Mouse (Mus musculus) G1E (cell line): ENCODE measurements around the gene Gabbr2.

Experiments used
- CTCF ChIP-seq: IDR thresholded peaks from 2 replicates; pipeline ENCODE4 v1.5.1; 2012; ENCODE audit warnings: low read depth, low read length, inconsistent platforms, mixed read lengths
- GATA1 ChIP-seq: IDR thresholded peaks from 2 replicates; pipeline ENCODE4 v1.6.1; 2012; ENCODE audit warnings: borderline replicate concordance, low read length, inconsistent platforms, mixed read lengths
- GATA2 ChIP-seq: IDR thresholded peaks from 2 replicates; pipeline ENCODE4 v1.6.1; 2012; ENCODE audit warnings: low read depth, low read length, inconsistent platforms, borderline replicate concordance
- POLR2AphosphoS5 ChIP-seq: IDR thresholded peaks from 2 replicates; pipeline ENCODE4 v1.6.1; 2012; ENCODE audit warnings: low read depth, low read length, inconsistent platforms; ENCODE audit not compliant: insufficient replicate concordance
- TAL1 ChIP-seq: conservative IDR thresholded peaks from 2 replicates; pipeline ENCODE4 v1.6.1; 2012; ENCODE audit warnings: low read depth, low read length, inconsistent platforms, mixed read lengths

- TF ChIP-seq CTCF (no peak), TAL1 (no peak), POLR2AphosphoS5 (no peak), GATA2 (no peak), GATA1 (no peak)
Observed at GRCm38 (mm10) chr4:46906036-46906691, 85.5 kb downstream of the Gabbr2 start.
